Mouse (Mus musculus) kidney, embryonic 15.5 days (tissue): Measurements from ENCODE around the gene Slc25a44. TPM values are rescaled to one million over a fixed set of nuclear protein-coding genes. Genes with fewer than 3 reads are reported as not detected.

Source experiments
- microRNA-seq: library from miRNA; unstranded; fragments of <30 nt; microRNA quantifications from one replicate; pipeline ENCODE4, GENCODE M21; 2016
- polyA plus RNA-seq: library from polyadenylated mRNA; unstranded; fragments of >200 nt; fragmentation: Nextera tagmentation; extraction: Ambion mirVana; gene quantifications from 2 replicates; pipeline ENCODE4 v1.2.1, GENCODE M21; 2015

The Slc25a44 gene
- polyA plus RNA-seq, 1 experiment from 2014 or later: 17.6 TPM

Small RNA genes within 50 kb of the gene (microRNA-seq; reads per million reads assigned to microRNA genes)
- gene Mir7011: not detected

Other genes starting within 250 kb of the Slc25a44 start
- gene Rhbg, start 170.4 kb downstream of the Slc25a44 start, polyA plus RNA-seq: 6.5 and 6.6 TPM in 2 replicates
- gene Gm38392, start 137.9 kb downstream of the Slc25a44 start, polyA plus RNA-seq: 2.5 and 2.9 TPM in 2 replicates
- 12.9 and 15.6 TPM in 2 replicates for gene Tsacc, start 128.1 kb downstream of the Slc25a44 start, polyA plus RNA-seq
- 587 and 599 TPM in 2 replicates for gene Cct3, start 128.0 kb downstream of the Slc25a44 start, polyA plus RNA-seq
- 226 and 234 TPM in 2 replicates for gene Glmp, start 100.1 kb downstream of the Slc25a44 start, polyA plus RNA-seq
- gene Tmem79, start 89.0 kb downstream of the Slc25a44 start, polyA plus RNA-seq: 5.2 and 6.6 TPM in 2 replicates
- gene Smg5, start 88.9 kb downstream of the Slc25a44 start, polyA plus RNA-seq: 56.3 and 63.1 TPM in 2 replicates
- 11.9 and 14.5 TPM in 2 replicates for gene Paqr6, start 60.6 kb downstream of the Slc25a44 start, polyA plus RNA-seq
- 0.39 and 0.48 TPM in 2 replicates for gene Bglap3, start 52.4 kb downstream of the Slc25a44 start, polyA plus RNA-seq
- gene Bglap2, start 46.4 kb downstream of the Slc25a44 start, polyA plus RNA-seq: 3.4 TPM in 1 of 2 replicates, not detected in the other
- gene Bglap, start 40.7 kb downstream of the Slc25a44 start, polyA plus RNA-seq: 5.6 TPM in 1 of 2 replicates, not detected in the other
- 152 TPM in 2 replicates for gene Pmf1, start 14.8 kb downstream of the Slc25a44 start, polyA plus RNA-seq
- 14.0 and 14.7 TPM in 2 replicates for gene Sema4a, start 36.0 kb upstream of the Slc25a44 start, polyA plus RNA-seq
- 89.2 and 92.0 TPM in 2 replicates for gene Lmna, start 84.8 kb upstream of the Slc25a44 start, polyA plus RNA-seq
- 20.9 and 22.0 TPM in 2 replicates for gene Mex3a, start 107.3 kb upstream of the Slc25a44 start, polyA plus RNA-seq
- gene Rab25, start 123.2 kb upstream of the Slc25a44 start, polyA plus RNA-seq: 15.1 and 17.4 TPM in 2 replicates
- 167 and 173 TPM in 2 replicates for gene Lamtor2, start 127.9 kb upstream of the Slc25a44 start, polyA plus RNA-seq
- gene Ubqln4, start 128.6 kb upstream of the Slc25a44 start, polyA plus RNA-seq: 54.0 and 57.9 TPM in 2 replicates
- 300 and 318 TPM in 2 replicates for gene Ssr2, start 150.7 kb upstream of the Slc25a44 start, polyA plus RNA-seq
- 99.8 and 104 TPM in 2 replicates for gene Arhgef2, start 180.8 kb upstream of the Slc25a44 start, polyA plus RNA-seq
- not detected in 2 replicates for gene Rxfp4, start 228.0 kb upstream of the Slc25a44 start, polyA plus RNA-seq